Mouse (Mus musculus): ENCODE data around the gene Hmgxb4.

- TF ChIP-seq POLR2A (IDR thresholded peaks at IDR 0.05; ENCODE audit: low read depth, low read length) (no peak), UBTF (IDR thresholded peaks at IDR 0.05; ENCODE audit: low read depth, low read length) (no peak), CTCF (conservative IDR thresholded peaks at IDR 0.05 in 1 of 2, IDR thresholded peaks at IDR 0.05 in 1 of 2; ENCODE audit: low read depth in 2 of 2, low read length in 2 of 2) (no peak), NRF1 (IDR thresholded peaks at IDR 0.05; ENCODE audit: low read depth, low read length) (no peak), ZKSCAN1 (IDR thresholded peaks at IDR 0.05; ENCODE audit: borderline replicate concordance, low read depth, low read length) (no peak), EP300 (IDR thresholded peaks at IDR 0.05; ENCODE audit: low read length) (no peak), MAX (IDR thresholded peaks at IDR 0.05; ENCODE audit: low read length) (no peak), CHD2 (IDR thresholded peaks at IDR 0.05; ENCODE audit: low read length) (no peak), E2F4 (IDR thresholded peaks at IDR 0.05; ENCODE audit: insufficient replicate concordance, low read depth, low read length) (no peak), MAZ (IDR thresholded peaks at IDR 0.05; ENCODE audit: low read depth, low read length) (no peak), ETS1 (conservative IDR thresholded peaks at IDR 0.05; ENCODE audit: low read depth, low read length) (no peak), USF2 (conservative IDR thresholded peaks at IDR 0.05; ENCODE audit: low read depth, low read length) (no peak)
These were observed 67.7 kb downstream of the Hmgxb4 start for GRCm38 (mm10) chr8:75060815-75061214.

Data from CH12.LX (cell line).